Mouse (Mus musculus) midbrain, postnatal 0 days (tissue): Measurements from ENCODE around the gene Creg2. TPM values are rescaled to one million over a fixed set of nuclear protein-coding genes. Genes with fewer than 3 reads are reported as not detected.

Source experiments
- ATAC-seq: fragments of 200-750 bp; cut with Nextera tagmentation; 2 replicates; pipeline ENCODE4 v1.8.0; 2017; ENCODE audit warnings: moderate number of reproducible peaks, mild to moderate bottlenecking, moderate TSS enrichment, moderate library complexity; ENCODE audit not compliant: low FRiP score
- DNase-seq: peaks from one replicate; pipeline ENCODE4 v3.0.0-alpha.2; 2015; ENCODE audit warnings: low spot score
- H3K27ac ChIP-seq: fragments of 300-500 bp; sonication (generic); 2 replicates; pipeline ENCODE4 v1.5.1; 2014; ENCODE audit warnings: low read depth, mild to moderate bottlenecking, low read length, mixed read lengths
- H3K27me3 ChIP-seq: fragments of 300-500 bp; sonication (generic); 2 replicates; pipeline ENCODE4 v1.6.1; 2014; ENCODE audit warnings: low read length, control low read depth, mixed read lengths; ENCODE audit not compliant: insufficient read depth
- H3K36me3 ChIP-seq: fragments of 300-500 bp; sonication (generic); 2 replicates; pipeline ENCODE4 v1.6.1; 2014; ENCODE audit warnings: low read length, control low read depth, mixed read lengths; ENCODE audit not compliant: insufficient read depth
- H3K4me1 ChIP-seq: fragments of 300-500 bp; sonication (generic); 2 replicates; pipeline ENCODE4 v1.6.1; 2014; ENCODE audit warnings: mild to moderate bottlenecking, control low read depth, antibody characterized with exemption, low read length, mixed read lengths; ENCODE audit not compliant: insufficient read depth
- H3K4me2 ChIP-seq: fragments of 300-500 bp; sonication (generic); 2 replicates; pipeline ENCODE4 v1.6.1; 2014; ENCODE audit warnings: low read depth, mild to moderate bottlenecking, low read length, mixed read lengths; ENCODE audit not compliant: poor library complexity, severe bottlenecking
- H3K4me3 ChIP-seq: fragments of 300-500 bp; sonication (generic); 2 replicates; pipeline ENCODE4 v1.5.1; 2014; ENCODE audit warnings: low read depth, mild to moderate bottlenecking, low read length, moderate library complexity
- H3K9ac ChIP-seq: fragments of 300-500 bp; sonication (generic); replicated peaks from 2 replicates; pipeline ENCODE4 v1.6.1; 2014; ENCODE audit warnings: mild to moderate bottlenecking, low read length, moderate library complexity, mixed read lengths; ENCODE audit not compliant: poor library complexity, severe bottlenecking
- H3K9me3 ChIP-seq: fragments of 300-500 bp; sonication (generic); 2 replicates; pipeline ENCODE4 v1.6.1; 2016; ENCODE audit warnings: low read length, control low read depth
- CTCF ChIP-seq: IDR thresholded peaks from 2 replicates; pipeline ENCODE4 v1.5.1; 2016; ENCODE audit warnings: antibody characterized with exemption, mild to moderate bottlenecking
- WGBS: fragments of 180-500 bp; shearing (Covaris S2); extraction: QIAGEN DNeasy Blood & Tissue Kit; methylation state at CpG from one replicate; pipeline ENCODE4 v1.1.7; 2014; 5-methylcytosine and 5-hydroxymethylcytosine counted together
- polyA plus RNA-seq: library from polyadenylated mRNA; unstranded; fragments of >200 nt; fragmentation: Nextera tagmentation; extraction: Ambion mirVana; gene quantifications from 2 replicates; pipeline ENCODE4 v1.2.1, GENCODE M21; 2015
- total RNA-seq: library from RNA; depleted of rRNA; stranded (reverse); fragments of >200 nt; gene quantifications from 2 replicates; pipeline ENCODE4 v1.2.3, GENCODE M21; 2014; rRNA removed

The Creg2 gene
- total RNA-seq (24.3 and 25.9 TPM in 2 replicates), polyA plus RNA-seq (13.6 and 14.6 TPM in 2 replicates)

GRCm38 (mm10) chr1:39651241-39651548 is at the start of gene Creg2:
Gene Creg2 (minus strand): TSS chr1:39651474.
- H3K36me3 ChIP-seq, result no peaks in the 10 kb centered on the region
- H3K9ac ChIP-seq, result peak within 1 kb of the TSS; percentile 79
- peak within 1 kb of the TSS; percentile 78 for H3K27ac ChIP-seq
- 0 out of 2 replicates have a peak, but pooled peaks cover 4% of the 10 kb centered on the region for H3K27me3 ChIP-seq
- 34% methylated on average over 9 of the region's 9 CpGs for WGBS
- no peak for ATAC-seq
- peak within 1 kb of the TSS; percentile 97 for H3K4me2 ChIP-seq
- peaks cover 3% of the 10 kb centered on the region; the same call in 1 of the 2 replicates for H3K4me1 ChIP-seq
- peak within 1 kb of the TSS; percentile 71 for H3K4me3 ChIP-seq
- no peak for TF ChIP-seq CTCF
- no peaks in the 10 kb centered on the region for H3K9me3 ChIP-seq
- DNase-seq, result no peak

- 26% methylated on average over 7 of the region's 7 CpGs for WGBS
- no peak overlapping the region for H3K4me3 ChIP-seq
- DNase-seq (no peak), ATAC-seq (no peak)
- no peak overlapping the region for H3K27ac ChIP-seq
- no peaks in the 10 kb centered on the region for H3K9me3 ChIP-seq
- H3K27me3 ChIP-seq, result no peaks in the 10 kb centered on the region
- no peak overlapping the region; the same call in 1 of the 2 replicates for H3K9ac ChIP-seq
- 0 out of 2 replicates have a peak, but pooled peaks cover 3% of the 10 kb centered on the region for H3K4me1 ChIP-seq
- H3K4me2 ChIP-seq, result no peak overlapping the region
- TF ChIP-seq CTCF, result no peak
- H3K36me3 ChIP-seq, result no peaks in the 10 kb centered on the region
These were observed 49.5 kb upstream of the Creg2 start for GRCm38 (mm10) chr1:39700599-39701273.

GRCm38 (mm10) chr1:39698456-39698855 is 47.2 kb upstream of the Creg2 start:
- no peaks in the 10 kb centered on the region for H3K27me3 ChIP-seq
- ATAC-seq (no peak), DNase-seq (no peak)
- H3K9ac ChIP-seq, result no peak overlapping the region
- TF ChIP-seq CTCF, result no peak
- WGBS, result 42% methylated on average over 6 of the region's 6 CpGs
- H3K27ac ChIP-seq, result no peak overlapping the region
- no peak overlapping the region for H3K4me2 ChIP-seq
- no peaks in the 10 kb centered on the region for H3K9me3 ChIP-seq
- no peaks in the 10 kb centered on the region for H3K36me3 ChIP-seq
- H3K4me3 ChIP-seq, result no peak overlapping the region
- H3K4me1 ChIP-seq, result 0 out of 2 replicates have a peak, but pooled peaks cover 3% of the 10 kb centered on the region

- no peak for TF ChIP-seq CTCF
These were observed 43.9 kb upstream of the Creg2 start for GRCm38 (mm10) chr1:39695198-39695597.

GRCm38 (mm10) chr1:39694756-39695155 is 43.5 kb upstream of the Creg2 start:
- ATAC-seq, result no peak
- no peak for DNase-seq
- WGBS, result 39% methylated on average over 7 of the region's 7 CpGs
- Histone ChIP-seq H3K4me1 (no peaks in the 10 kb centered on the region), H3K9ac (no peak overlapping the region), H3K4me3 (no peak overlapping the region), H3K36me3 (no peaks in the 10 kb centered on the region), H3K27me3 (no peaks in the 10 kb centered on the region), H3K4me2 (no peak overlapping the region), H3K27ac (no peak overlapping the region), H3K9me3 (no peaks in the 10 kb centered on the region)
- TF ChIP-seq CTCF, result no peak

More at GRCm38 (mm10) chr1:39695198-39695597, 43.9 kb upstream of the Creg2 start:
- H3K9me3 ChIP-seq, result no peaks in the 10 kb centered on the region
- H3K4me3 ChIP-seq, result no peak overlapping the region
- no peak overlapping the region for H3K9ac ChIP-seq
- H3K4me1 ChIP-seq, result no peaks in the 10 kb centered on the region
- H3K27ac ChIP-seq, result no peak overlapping the region
- H3K36me3 ChIP-seq, result no peaks in the 10 kb centered on the region
- DNase-seq, result no peak
- no peaks in the 10 kb centered on the region for H3K27me3 ChIP-seq
- no peak overlapping the region for H3K4me2 ChIP-seq
- no peak for ATAC-seq
- 40% methylated on average over 4 of the region's 4 CpGs for WGBS

GRCm38 (mm10) chr1:39691974-39692373 is 40.7 kb upstream of the Creg2 start:
- H3K4me1 ChIP-seq, result no peaks in the 10 kb centered on the region
- H3K9ac ChIP-seq, result no peak overlapping the region
- WGBS, result 85% methylated on average over 3 of the region's 3 CpGs
- no peaks in the 10 kb centered on the region for H3K9me3 ChIP-seq
- DNase-seq (no peak), ATAC-seq (no peak)
- H3K27me3 ChIP-seq, result no peaks in the 10 kb centered on the region
- TF ChIP-seq CTCF, result no peak
- H3K27ac ChIP-seq, result no peak overlapping the region
- H3K4me3 ChIP-seq, result no peak overlapping the region
- H3K4me2 ChIP-seq, result no peak overlapping the region
- H3K36me3 ChIP-seq, result no peaks in the 10 kb centered on the region
